Mouse (Mus musculus) heart, embryonic 11.5 days (tissue): ENCODE measurements around the gene Clec2h. TPM values are rescaled to one million over a fixed set of nuclear protein-coding genes. Genes with fewer than 3 reads are reported as not detected.

Experiments used
- ATAC-seq: fragments of 200-750 bp; cut with Nextera tagmentation; replicated peaks from 2 replicates; pipeline ENCODE4 v1.8.0; 2017; ENCODE audit warnings: moderate library complexity; ENCODE audit not compliant: insufficient number of reproducible peaks, low FRiP score, low TSS enrichment
- H3K27ac ChIP-seq: fragments of 300-500 bp; sonication (generic); 2 replicates; pipeline ENCODE4 v1.5.1; 2014; ENCODE audit warnings: mild to moderate bottlenecking, low read depth, low read length
- H3K27me3 ChIP-seq: fragments of 300-500 bp; sonication (generic); 2 replicates; pipeline ENCODE4 v1.6.1; 2014; ENCODE audit warnings: mild to moderate bottlenecking, low read length, mixed read lengths; ENCODE audit not compliant: control insufficient read depth, insufficient read depth
- H3K36me3 ChIP-seq: fragments of 300-500 bp; sonication (generic); 2 replicates; pipeline ENCODE4 v1.6.1; 2014; ENCODE audit warnings: mild to moderate bottlenecking, low read length, moderate library complexity, mixed read lengths; ENCODE audit not compliant: control insufficient read depth, insufficient read depth
- H3K4me1 ChIP-seq: fragments of 300-500 bp; sonication (generic); 2 replicates; pipeline ENCODE4 v1.6.1; 2014; ENCODE audit warnings: low read length; ENCODE audit not compliant: control insufficient read depth, insufficient read depth
- H3K4me2 ChIP-seq: fragments of 300-500 bp; sonication (generic); 2 replicates; pipeline ENCODE4 v1.6.1; 2014; ENCODE audit warnings: mild to moderate bottlenecking, moderate library complexity
- H3K4me3 ChIP-seq: fragments of 300-500 bp; sonication (generic); 2 replicates; pipeline ENCODE4 v1.5.1; 2014; ENCODE audit warnings: low read depth, low read length
- H3K9ac ChIP-seq: fragments of 300-500 bp; sonication (generic); 2 replicates; pipeline ENCODE4 v1.6.1; 2014; ENCODE audit warnings: mild to moderate bottlenecking, low read depth, low read length, moderate library complexity
- H3K9me3 ChIP-seq: fragments of 300-500 bp; sonication (generic); replicated peaks from 2 replicates; pipeline ENCODE4 v1.6.1; 2016; ENCODE audit warnings: low read length; ENCODE audit not compliant: control insufficient read depth
- WGBS: fragments of 180-500 bp; shearing (Covaris S2); extraction: QIAGEN DNeasy Blood & Tissue Kit; methylation state at CpG from one replicate; pipeline ENCODE4 v1.1.7; 2014; ENCODE audit not compliant: insufficient replicate concordance; 5-methylcytosine and 5-hydroxymethylcytosine counted together
- polyA plus RNA-seq: library from polyadenylated mRNA; unstranded; fragments of >200 nt; fragmentation: Nextera tagmentation; extraction: Ambion mirVana; gene quantifications from 2 replicates; pipeline ENCODE4 v1.2.1, GENCODE M21; 2014

The Clec2h gene
- polyA plus RNA-seq, 1 experiment from 2014 or later: not detected

- 42% methylated on average over 4 of the region's 4 CpGs for WGBS
- no peak overlapping the region for H3K27ac ChIP-seq
- ATAC-seq: no peak
- no peak overlapping the region for H3K4me3 ChIP-seq
- H3K36me3 ChIP-seq: no peaks in the 10 kb centered on the region
- no peaks in the 10 kb centered on the region for H3K4me1 ChIP-seq
- no peaks in the 10 kb centered on the region for H3K27me3 ChIP-seq
- no peak overlapping the region for H3K4me2 ChIP-seq
- H3K9me3 ChIP-seq: no peaks in the 10 kb centered on the region
- H3K9ac ChIP-seq: no peak overlapping the region
Observed at GRCm38 (mm10) chr6:128669936-128670335, 7.8 kb downstream of the Clec2h start.

- no peak for ATAC-seq
- H3K27me3 ChIP-seq: no peaks in the 10 kb centered on the region
- no peaks in the 10 kb centered on the region for H3K9me3 ChIP-seq
- H3K4me1 ChIP-seq: no peaks in the 10 kb centered on the region
- no peaks in the 10 kb centered on the region for H3K36me3 ChIP-seq
- H3K4me3 ChIP-seq: no peak overlapping the region
- H3K4me2 ChIP-seq: no peak overlapping the region
- H3K27ac ChIP-seq: no peak overlapping the region
- no peak overlapping the region for H3K9ac ChIP-seq
Observed at GRCm38 (mm10) chr6:128679574-128679973, 17.4 kb downstream of the Clec2h start.

GRCm38 (mm10) chr6:128701691-128702090, 39.5 kb downstream of the Clec2h start:
- Histone ChIP-seq H3K36me3 (no peaks in the 10 kb centered on the region), H3K9ac (no peak overlapping the region), H3K4me2 (no peak overlapping the region), H3K27me3 (no peaks in the 10 kb centered on the region), H3K4me1 (no peaks in the 10 kb centered on the region), H3K27ac (no peak overlapping the region), H3K4me3 (no peak overlapping the region), H3K9me3 (no peaks in the 10 kb centered on the region)
- ATAC-seq: no peak
- 76% methylated on average over 3 of the region's 3 CpGs for WGBS

GRCm38 (mm10) chr6:128722959-128723358, 60.8 kb downstream of the Clec2h start, which contains the start of gene Klrb1:
Gene Klrb1, minus strand, starts transcription at chr6:128723059.
- Histone ChIP-seq H3K4me2 (no peak within 1 kb of the TSS), H3K9me3 (no peaks in the 10 kb centered on the region), H3K4me3 (no peak within 1 kb of the TSS), H3K27me3 (no peaks in the 10 kb centered on the region), H3K9ac (no peak within 1 kb of the TSS), H3K4me1 (no peaks in the 10 kb centered on the region), H3K27ac (no peak within 1 kb of the TSS), H3K36me3 (no peaks in the 10 kb centered on the region)
- ATAC-seq: no peak
- WGBS: 78% methylated on average over 4 of the region's 4 CpGs

Other genes with a start within 250 kb of the Clec2h start
- 25.8 and 26.3 TPM in 2 replicates for gene Itfg2, start 237.5 kb upstream of the Clec2h start, polyA plus RNA-seq
- gene Fkbp4, start 223.7 kb upstream of the Clec2h start, polyA plus RNA-seq: 270 and 303 TPM in 2 replicates
- 0.24 and 1.1 TPM in 2 replicates for gene Pzp, start 135.7 kb upstream of the Clec2h start, polyA plus RNA-seq
- gene A2ml1, start 80.8 kb upstream of the Clec2h start, polyA plus RNA-seq: 0.32 TPM in 1 of 2 replicates, not detected in the other
- gene Klrb1a, start 38.9 kb upstream of the Clec2h start, polyA plus RNA-seq: not detected in 2 replicates
- gene Klrb1, start 60.7 kb downstream of the Clec2h start, polyA plus RNA-seq: not detected in 2 replicates
- not detected in 2 replicates for gene Klrb1c, start 126.8 kb downstream of the Clec2h start, polyA plus RNA-seq
- gene Gm44511, start 163.9 kb downstream of the Clec2h start, polyA plus RNA-seq: not detected in 2 replicates
- not detected in 2 replicates for gene Klrb1b, start 163.9 kb downstream of the Clec2h start, polyA plus RNA-seq
- gene Clec2i, start 225.2 kb downstream of the Clec2h start, polyA plus RNA-seq: not detected in 2 replicates
- gene BC035044, start 228.7 kb downstream of the Clec2h start, polyA plus RNA-seq: 0.69 and 0.73 TPM in 2 replicates